Mouse (Mus musculus): ENCODE measurements around the gene Zfc3h1. TPM values are rescaled to one million over a fixed set of nuclear protein-coding genes. Genes with fewer than 3 reads are reported as not detected.
A peak's percentile ranks its signal among the peaks of the same experiment; 100 is the strongest.

Gene Zfc3h1
- polyA plus RNA-seq, 1 experiment from 2014 or later = 16.5 TPM

DNA sequence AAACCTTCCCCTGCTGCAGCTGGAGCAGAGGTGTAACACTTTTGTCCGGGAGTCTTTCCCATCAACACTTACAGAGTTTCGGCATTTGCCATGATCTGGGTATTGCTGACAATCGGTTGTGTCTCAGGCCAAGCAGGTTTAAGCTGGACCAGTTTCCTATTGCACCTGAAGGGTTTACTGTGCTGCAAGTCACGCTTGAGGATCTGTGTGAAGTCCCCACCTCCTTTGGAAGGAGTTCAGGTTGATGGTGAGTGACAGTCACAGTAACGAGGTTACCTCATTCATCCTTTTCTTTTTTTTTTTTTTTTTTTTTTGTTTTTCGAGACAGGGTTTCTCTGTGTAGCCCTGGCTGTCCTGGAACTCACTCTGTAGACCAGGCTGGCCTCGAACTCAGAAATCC lies 28.7 kb upstream of the Zfc3h1 start:
- Histone ChIP-seq H3K4me3 (replicated peaks) (no peak overlapping the region), H3K27ac (no peak overlapping the region), H3K4me1 (no peaks in the 10 kb centered on the region; the same call in 1 of the 2 replicates), H3K27me3 (replicated peaks) (no peaks in the 10 kb centered on the region), H3K4me2 (no peak overlapping the region), H3K9ac (no peak overlapping the region), H3K9me3 (no peaks in the 10 kb centered on the region), H3K36me3 (peaks cover 3% of the 10 kb centered on the region; the same call in 1 of the 2 replicates)
- no peak for ATAC-seq (ENCODE audit: insufficient read depth, low FRiP score, low read depth)
- WGBS = 86% methylated on average over 6 of the region's 7 CpGs

DNA sequence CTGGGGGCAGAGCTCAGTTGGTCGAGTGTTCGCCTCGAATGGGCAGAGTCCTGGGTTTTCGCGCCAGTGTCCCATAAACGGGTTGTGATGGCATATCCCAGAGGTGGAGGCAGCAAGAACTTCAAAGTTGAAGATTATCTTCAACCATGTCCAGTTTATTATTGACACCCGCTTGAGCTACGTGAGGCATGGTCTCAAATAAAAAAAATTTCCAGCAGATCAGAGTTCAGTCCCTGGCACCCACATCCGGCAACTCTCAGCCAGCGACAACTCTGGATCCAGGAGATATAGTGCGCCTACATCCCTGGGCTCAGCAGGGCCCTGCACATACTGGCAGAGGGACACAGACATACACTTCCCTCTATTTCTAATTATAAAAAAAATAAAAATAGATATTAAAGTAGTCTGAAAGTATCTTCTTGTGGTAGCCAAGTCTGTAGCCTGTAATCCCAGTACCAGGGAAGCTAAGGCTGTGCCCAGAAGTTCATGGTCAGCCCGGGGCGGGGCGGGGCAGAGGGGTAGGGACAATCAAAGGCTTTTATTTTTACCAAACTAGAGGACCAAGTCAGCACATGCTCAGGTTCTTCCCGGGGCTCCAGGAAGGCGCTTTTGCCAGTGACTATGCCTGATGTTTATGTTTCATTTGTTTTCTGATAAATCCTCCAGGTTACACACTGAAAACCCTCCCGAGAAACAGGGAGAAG lies 26.4 kb upstream of the Zfc3h1 start:
- no peak overlapping the region for H3K27ac ChIP-seq
- H3K27me3 ChIP-seq (replicated peaks) = no peaks in the 10 kb centered on the region
- ATAC-seq (ENCODE audit: insufficient read depth, low FRiP score, low read depth) = no peak
- H3K4me3 ChIP-seq (replicated peaks) = no peak overlapping the region
- WGBS = 91% methylated on average over 17 of the region's 17 CpGs
- peaks cover 3% of the 10 kb centered on the region; the same call in 1 of the 2 replicates for H3K36me3 ChIP-seq
- H3K4me2 ChIP-seq = no peak overlapping the region
- H3K4me1 ChIP-seq = peaks cover 3% of the 10 kb centered on the region
- no peak overlapping the region for H3K9ac ChIP-seq
- no peaks in the 10 kb centered on the region for H3K9me3 ChIP-seq

DNA sequence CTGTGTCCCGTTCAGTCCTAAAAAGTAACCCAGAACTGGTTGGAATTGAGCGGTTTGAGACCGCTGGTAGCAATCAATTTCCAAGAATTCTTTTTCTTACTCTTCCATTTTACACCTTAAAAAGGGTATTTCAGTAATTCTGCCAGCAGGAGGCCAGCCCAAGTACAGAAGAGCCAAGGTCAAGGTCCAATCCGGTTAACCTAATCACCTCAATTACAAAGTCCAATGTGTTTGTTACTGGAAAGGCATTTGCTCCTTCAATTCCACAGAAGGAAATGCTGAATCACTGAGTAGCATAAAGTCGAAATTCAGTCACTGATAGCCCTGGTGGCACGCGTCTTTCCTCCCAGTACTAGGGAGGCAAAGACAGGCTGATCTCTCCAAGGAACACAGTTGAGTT lies 25.7 kb upstream of the Zfc3h1 start:
- Histone ChIP-seq H3K4me3 (replicated peaks) (no peak overlapping the region), H3K4me2 (no peak overlapping the region), H3K9ac (no peak overlapping the region), H3K27me3 (replicated peaks) (no peaks in the 10 kb centered on the region), H3K36me3 (peaks cover 3% of the 10 kb centered on the region; the same call in 1 of the 2 replicates), H3K27ac (no peak overlapping the region), H3K4me1 (peaks cover 3% of the 10 kb centered on the region), H3K9me3 (no peaks in the 10 kb centered on the region)
- 86% methylated on average over 7 of the region's 7 CpGs for WGBS
- ATAC-seq (ENCODE audit: insufficient read depth, low FRiP score, low read depth) = no peak

DNA sequence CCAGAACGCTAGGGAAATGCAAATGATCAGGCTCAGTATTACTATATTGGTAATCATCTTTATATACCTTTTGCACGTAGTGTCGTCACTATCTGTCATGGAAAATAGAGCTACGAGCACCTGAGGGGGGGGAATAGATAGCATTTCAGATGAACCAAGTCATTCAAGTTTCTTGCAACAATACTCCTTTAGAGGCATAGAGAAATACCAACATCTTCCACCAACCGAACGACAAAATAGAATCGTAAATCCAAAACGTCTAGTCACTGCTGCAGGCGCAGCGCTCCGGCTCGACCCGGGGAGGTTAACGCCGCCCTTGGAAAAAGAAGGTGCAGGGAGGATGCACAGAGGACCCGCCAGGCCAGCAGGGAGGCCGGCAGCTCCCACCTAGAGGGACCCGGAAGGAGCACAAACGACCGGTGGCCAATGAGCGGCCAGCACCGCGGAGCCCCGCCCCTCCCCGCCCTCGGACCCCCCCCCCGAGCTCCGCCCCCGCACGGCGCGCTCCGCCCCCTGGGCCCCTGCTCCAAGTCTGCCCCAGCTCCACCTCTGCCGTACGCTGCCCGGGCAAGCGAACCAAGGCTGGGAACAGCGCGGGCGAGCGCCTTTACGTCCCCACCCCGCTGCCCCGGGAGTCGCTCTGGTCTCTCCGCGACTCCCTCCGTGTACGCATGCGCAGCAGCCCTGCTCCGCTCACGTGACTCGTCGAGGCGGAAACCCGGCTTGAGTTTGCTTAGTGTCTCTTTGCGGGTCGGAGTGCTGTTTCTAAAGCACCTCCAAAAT lies 22.7 kb upstream of the Zfc3h1 start, which contains the start of gene Tmem19:
Gene Tmem19 (minus strand): TSS at position 662 of the 783 bp plus-strand sequence.
- Histone ChIP-seq H3K4me1 (peaks cover 3% of the 10 kb centered on the region), H3K4me3 (replicated peaks) (peak within 1 kb of the TSS; percentile 60), H3K9me3 (no peaks in the 10 kb centered on the region), H3K9ac (peak within 1 kb of the TSS; percentile 39; the same call in 1 of the 2 replicates), H3K27ac (peak within 1 kb of the TSS; percentile 97), H3K27me3 (replicated peaks) (no peaks in the 10 kb centered on the region), H3K36me3 (no peaks in the 10 kb centered on the region; the same call in 1 of the 2 replicates), H3K4me2 (peak within 1 kb of the TSS; percentile 79)
- WGBS = under 1% methylated on average over 53 of the region's 58 CpGs
- ATAC-seq (ENCODE audit: insufficient read depth, low FRiP score, low read depth) = peak; percentile 100

- H3K4me3 ChIP-seq (replicated peaks) = peak overlapping the region; percentile 60
- H3K4me1 ChIP-seq = peaks cover 3% of the 10 kb centered on the region
- H3K27me3 ChIP-seq (replicated peaks) = no peaks in the 10 kb centered on the region
- H3K4me2 ChIP-seq = peak overlapping the region; percentile 79
- H3K9ac ChIP-seq = peak overlapping the region; percentile 35; the same call in 1 of the 2 replicates
- H3K27ac ChIP-seq = peak overlapping the region; percentile 97
- H3K36me3 ChIP-seq = no peaks in the 10 kb centered on the region
- ATAC-seq (ENCODE audit: insufficient read depth, low FRiP score, low read depth) = peak; percentile 12
- H3K9me3 ChIP-seq = no peaks in the 10 kb centered on the region
- 7% methylated on average over 9 of the region's 9 CpGs for WGBS
Observed at GRCm38 (mm10) chr10:115362623-115362964, 22.2 kb upstream of the Zfc3h1 start.

- no peak for ATAC-seq (ENCODE audit: insufficient read depth, low FRiP score, low read depth)
- H3K9me3 ChIP-seq = no peaks in the 10 kb centered on the region
- no peaks in the 10 kb centered on the region for H3K36me3 ChIP-seq
- WGBS = 82% methylated on average over 4 of the region's 4 CpGs
- peaks cover 3% of the 10 kb centered on the region for H3K4me1 ChIP-seq
- H3K4me3 ChIP-seq (replicated peaks) = peak overlapping the region; percentile 60; the same call in 1 of the 2 replicates
- H3K4me2 ChIP-seq = peak overlapping the region; percentile 79
- H3K9ac ChIP-seq = peak overlapping the region; percentile 35; the same call in 1 of the 2 replicates
- H3K27me3 ChIP-seq (replicated peaks) = no peaks in the 10 kb centered on the region
- peak overlapping the region; percentile 97; the same call in 1 of the 2 replicates for H3K27ac ChIP-seq
Observed at GRCm38 (mm10) chr10:115363151-115363550, 21.6 kb upstream of the Zfc3h1 start.

GRCm38 (mm10) chr10:115381506-115382084 lies 3.2 kb upstream of the Zfc3h1 start:
- H3K27me3 ChIP-seq (replicated peaks) = no peaks in the 10 kb centered on the region
- ATAC-seq (ENCODE audit: insufficient read depth, low FRiP score, low read depth) = no peak
- H3K4me1 ChIP-seq = peaks cover 7% of the 10 kb centered on the region; the same call in 1 of the 2 replicates
- 79% methylated on average over 2 of the region's 2 CpGs for WGBS
- H3K36me3 ChIP-seq = no peaks in the 10 kb centered on the region
- H3K4me3 ChIP-seq (replicated peaks) = no peak overlapping the region
- no peaks in the 10 kb centered on the region for H3K9me3 ChIP-seq
- H3K4me2 ChIP-seq = no peak overlapping the region
- H3K27ac ChIP-seq = no peak overlapping the region
- no peak overlapping the region for H3K9ac ChIP-seq

DNA sequence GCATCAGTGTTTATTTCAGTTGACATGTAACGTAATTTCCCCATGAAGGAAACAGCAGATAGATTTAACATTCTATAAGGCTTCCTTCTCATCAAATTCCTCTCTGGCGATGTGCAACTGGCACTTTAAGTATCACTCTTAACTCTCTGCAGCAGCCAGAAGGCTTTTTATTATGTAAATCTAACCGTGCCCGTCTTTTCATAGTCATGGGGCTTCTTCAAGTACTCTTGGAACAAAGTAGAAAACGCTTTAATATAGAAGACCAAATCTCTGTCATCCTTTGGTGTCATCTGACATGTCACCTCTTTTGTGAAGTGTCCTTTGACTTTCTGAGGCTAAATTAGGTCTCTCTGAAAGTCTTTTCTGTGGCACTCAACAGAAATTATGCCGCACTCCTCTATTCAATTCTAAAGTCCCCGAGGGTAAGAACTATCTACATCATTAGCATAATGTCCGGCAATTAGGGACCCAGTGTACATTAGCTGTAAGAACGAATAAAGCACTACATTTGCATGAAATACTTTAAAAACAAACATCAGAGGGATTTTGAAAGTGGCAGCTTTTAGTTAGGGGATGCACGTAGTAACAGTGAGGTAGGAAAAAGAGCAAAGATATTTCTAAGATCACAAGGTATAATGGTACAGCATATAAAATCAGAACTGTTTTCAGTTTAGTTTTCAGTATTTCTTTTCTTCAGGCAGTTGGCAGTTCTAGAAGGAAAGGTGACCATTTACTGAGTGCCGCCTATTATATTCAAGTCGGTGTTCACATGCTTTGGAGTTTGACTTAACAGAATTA lies 1.7 kb upstream of the Zfc3h1 start:
- Histone ChIP-seq H3K27me3 (replicated peaks) (no peaks in the 10 kb centered on the region), H3K9ac (no peak overlapping the region), H3K4me3 (replicated peaks) (peak overlapping the region; percentile 76), H3K4me1 (peaks cover 11% of the 10 kb centered on the region; the same call in 1 of the 2 replicates), H3K4me2 (peak overlapping the region; percentile 52), H3K27ac (peak overlapping the region; percentile 95; the same call in 1 of the 2 replicates), H3K36me3 (no peaks in the 10 kb centered on the region), H3K9me3 (no peaks in the 10 kb centered on the region)
- ATAC-seq (ENCODE audit: insufficient read depth, low FRiP score, low read depth) = no peak
- 40% methylated on average over 12 of the region's 12 CpGs for WGBS

- Histone ChIP-seq H3K27ac (peak overlapping the region; percentile 95), H3K4me2 (peak overlapping the region; percentile 52), H3K4me3 (replicated peaks) (peak overlapping the region; percentile 76), H3K4me1 (peaks cover 11% of the 10 kb centered on the region; the same call in 1 of the 2 replicates), H3K27me3 (replicated peaks) (no peaks in the 10 kb centered on the region), H3K9ac (peak overlapping the region; percentile 72), H3K9me3 (no peaks in the 10 kb centered on the region), H3K36me3 (no peaks in the 10 kb centered on the region)
- WGBS = 2% methylated on average over 15 of the region's 15 CpGs
- no peak for ATAC-seq (ENCODE audit: insufficient read depth, low FRiP score, low read depth)
Observed at GRCm38 (mm10) chr10:115383644-115384220, 1.0 kb upstream of the Zfc3h1 start.

DNA sequence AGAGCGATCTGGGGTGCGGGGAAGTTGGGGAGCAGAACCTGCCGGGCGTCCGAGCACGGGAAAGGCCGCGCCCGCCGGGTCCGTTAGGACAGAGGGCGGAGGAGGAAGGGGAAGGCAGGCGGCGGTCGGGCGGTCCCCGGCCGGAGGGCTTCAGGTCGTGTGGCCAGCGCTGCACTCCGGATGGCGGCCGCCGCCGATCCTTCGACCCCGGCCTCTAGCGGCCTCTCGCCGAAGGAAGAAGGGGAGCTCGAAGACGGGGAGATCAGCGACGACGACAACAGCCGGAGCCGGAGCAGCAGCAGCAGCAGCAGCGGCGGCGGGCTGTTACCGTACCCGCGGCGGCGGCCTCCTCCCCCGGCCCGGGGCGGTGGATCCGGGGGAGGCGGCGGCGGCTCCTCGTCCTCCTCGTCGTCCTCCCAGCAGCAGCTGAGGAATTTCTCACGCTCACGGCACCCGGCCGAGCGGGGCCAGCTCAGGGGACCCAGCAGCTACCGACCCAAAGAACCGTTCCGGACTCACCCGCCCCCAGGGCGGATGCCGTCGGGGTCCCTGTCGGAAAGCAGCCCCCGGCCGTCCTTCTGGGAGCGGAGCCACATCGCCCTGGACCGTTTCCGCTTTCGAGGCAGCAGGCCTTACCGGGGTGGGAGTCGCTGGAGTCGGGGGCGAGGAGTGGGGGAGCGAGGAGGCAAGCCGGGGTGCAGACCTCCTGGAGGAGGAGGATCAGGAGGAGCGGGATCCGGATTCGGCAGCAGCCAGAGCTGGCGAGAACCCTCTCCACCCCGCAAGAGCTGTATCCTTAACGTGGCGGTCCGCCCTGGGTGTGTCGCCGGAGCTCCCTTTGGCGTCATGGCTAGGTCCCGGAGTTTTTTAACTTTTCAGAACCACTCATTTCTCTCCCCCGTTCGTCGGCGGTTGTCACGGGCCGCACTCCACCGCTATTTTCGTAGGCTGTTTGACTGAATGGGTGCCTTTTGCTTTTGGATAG lies 551 bp downstream of the Zfc3h1 start:
- peak overlapping the region; percentile 95 for H3K27ac ChIP-seq
- WGBS = under 1% methylated on average over 70 of the region's 101 CpGs
- peak overlapping the region; percentile 57 for H3K4me2 ChIP-seq
- H3K4me3 ChIP-seq (replicated peaks) = peak overlapping the region; percentile 76
- peaks cover 11% of the 10 kb centered on the region; the same call in 1 of the 2 replicates for H3K4me1 ChIP-seq
- no peaks in the 10 kb centered on the region for H3K9me3 ChIP-seq
- H3K36me3 ChIP-seq = no peaks in the 10 kb centered on the region
- peak; percentile 5 for ATAC-seq (ENCODE audit: insufficient read depth, low FRiP score, low read depth)
- H3K9ac ChIP-seq = peak overlapping the region; percentile 91
- H3K27me3 ChIP-seq (replicated peaks) = no peaks in the 10 kb centered on the region
